Mouse (Mus musculus): Measurements from ENCODE around the gene Skp2.

DNA sequence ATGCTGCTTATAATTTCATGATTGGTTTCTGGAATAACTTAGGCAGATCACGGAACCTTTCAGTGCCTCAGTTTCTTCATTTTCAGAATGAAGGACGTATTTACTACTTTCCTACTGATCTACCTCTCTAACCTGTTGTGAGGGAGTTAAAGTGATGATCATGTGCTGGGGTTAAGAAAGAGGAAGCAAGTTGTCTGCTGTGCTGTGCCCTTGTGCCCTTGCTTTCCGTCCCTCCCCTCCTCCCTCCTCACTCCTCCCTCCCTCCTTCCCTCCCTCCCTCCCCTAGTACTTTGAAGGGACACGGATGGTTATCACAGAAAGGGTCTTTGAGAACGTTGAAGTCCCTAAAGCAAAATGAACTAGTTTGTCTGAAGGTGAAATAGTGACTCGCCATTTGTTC, 43.2 kb upstream of the Skp2 start:
- TF ChIP-seq EP300 (IDR thresholded peaks at IDR 0.05; ENCODE audit: low read depth) (no peak), CTCF (IDR thresholded peaks at IDR 0.05; ENCODE audit: low read depth) (no peak)

Data from liver, postnatal 0 days (tissue).